Mouse (Mus musculus): ENCODE results near the gene 4833420G17Rik. TPM values are rescaled to one million over a fixed set of nuclear protein-coding genes. Genes with fewer than 3 reads are reported as not detected.
"Not testable (repeated sequence)": the region's sequence is repeated elsewhere in the genome, so short reads cannot be mapped to it uniquely, and the experiment has no call there.

Gene 4833420G17Rik
- polyA plus RNA-seq, 1 experiment from 2014 or later: 92.8 TPM

DNA sequence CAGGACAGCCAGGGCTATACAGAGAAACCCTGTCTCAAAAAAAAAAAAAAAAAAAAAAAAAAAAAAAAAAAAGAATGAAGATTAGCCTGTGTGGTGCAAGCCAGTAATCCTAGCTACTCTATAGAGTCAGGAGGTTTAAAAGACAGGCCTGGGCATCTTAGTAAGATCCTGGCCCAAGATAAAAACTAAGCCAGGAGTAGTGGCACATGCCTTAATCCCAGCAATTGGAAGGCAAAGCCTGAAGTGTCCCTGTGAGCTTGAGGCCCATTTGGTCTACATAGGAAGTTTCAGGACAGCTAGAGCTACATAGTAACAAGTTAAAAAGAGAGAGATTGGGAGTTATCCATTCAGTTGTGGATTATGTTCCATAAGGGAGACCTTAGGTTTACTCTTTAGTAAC, 7.5 kb upstream of the 4833420G17Rik start:
- Histone ChIP-seq H3K27ac (replicated peaks; ENCODE audit: low read depth, low read length) (no peak overlapping the region), H3K9me3 (ENCODE audit: control insufficient read depth, low read length) (no peaks in the 10 kb centered on the region), H3K4me3 (ENCODE audit: low read depth, low read length) (no peak overlapping the region), H3K36me3 (ENCODE audit: control insufficient read depth, insufficient read depth, low read length) (peaks cover 10% of the 10 kb centered on the region; the same call in 1 of the 2 replicates), H3K4me1 (ENCODE audit: control insufficient read depth, insufficient read depth, low read length) (no peaks in the 10 kb centered on the region), H3K9ac (ENCODE audit: low read length) (no peak overlapping the region), H3K27me3 (ENCODE audit: control insufficient read depth, insufficient read depth, low read length) (no peaks in the 10 kb centered on the region), H3K4me2 (ENCODE audit: low read depth, severe bottlenecking) (no peak overlapping the region)
- DNase-seq (ENCODE audit: low spot score): no peak
- ATAC-seq (ENCODE audit: insufficient number of reproducible peaks, low FRiP score, low TSS enrichment, low read depth): no peak

DNA sequence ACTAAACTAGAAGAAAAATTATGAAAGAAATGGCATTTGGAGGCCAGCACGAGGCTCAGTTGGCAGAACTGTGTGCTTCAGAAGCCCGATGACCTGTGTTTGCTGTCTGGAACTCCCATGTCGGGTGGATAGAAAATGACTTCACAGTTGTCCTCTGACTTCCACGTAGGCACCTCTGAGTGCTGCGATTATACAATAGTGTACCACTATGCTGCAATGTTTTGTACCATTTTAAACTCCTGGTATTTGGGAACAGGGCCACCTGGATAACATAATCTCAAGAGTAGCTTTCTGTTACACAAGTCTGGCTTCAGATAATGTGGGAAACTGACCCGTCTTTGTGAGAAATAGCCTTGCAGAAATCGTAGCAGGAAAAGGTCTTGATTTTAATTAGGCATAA, 6.2 kb upstream of the 4833420G17Rik start:
- ATAC-seq (ENCODE audit: insufficient number of reproducible peaks, low FRiP score, low TSS enrichment, low read depth) (no peak), DNase-seq (ENCODE audit: low spot score) (no peak)
- Histone ChIP-seq H3K9ac (ENCODE audit: low read length) (no peak overlapping the region), H3K9me3 (ENCODE audit: control insufficient read depth, low read length) (no peaks in the 10 kb centered on the region), H3K4me2 (ENCODE audit: low read depth, severe bottlenecking) (no peak overlapping the region), H3K27ac (replicated peaks; ENCODE audit: low read depth, low read length) (no peak overlapping the region), H3K36me3 (ENCODE audit: control insufficient read depth, insufficient read depth, low read length) (peaks cover 6% of the 10 kb centered on the region; the same call in 1 of the 2 replicates), H3K4me3 (ENCODE audit: low read depth, low read length) (no peak overlapping the region), H3K4me1 (ENCODE audit: control insufficient read depth, insufficient read depth, low read length) (no peaks in the 10 kb centered on the region), H3K27me3 (ENCODE audit: control insufficient read depth, insufficient read depth, low read length) (no peaks in the 10 kb centered on the region)
- WGBS: 93% methylated on average over 7 of the region's 7 CpGs

DNA sequence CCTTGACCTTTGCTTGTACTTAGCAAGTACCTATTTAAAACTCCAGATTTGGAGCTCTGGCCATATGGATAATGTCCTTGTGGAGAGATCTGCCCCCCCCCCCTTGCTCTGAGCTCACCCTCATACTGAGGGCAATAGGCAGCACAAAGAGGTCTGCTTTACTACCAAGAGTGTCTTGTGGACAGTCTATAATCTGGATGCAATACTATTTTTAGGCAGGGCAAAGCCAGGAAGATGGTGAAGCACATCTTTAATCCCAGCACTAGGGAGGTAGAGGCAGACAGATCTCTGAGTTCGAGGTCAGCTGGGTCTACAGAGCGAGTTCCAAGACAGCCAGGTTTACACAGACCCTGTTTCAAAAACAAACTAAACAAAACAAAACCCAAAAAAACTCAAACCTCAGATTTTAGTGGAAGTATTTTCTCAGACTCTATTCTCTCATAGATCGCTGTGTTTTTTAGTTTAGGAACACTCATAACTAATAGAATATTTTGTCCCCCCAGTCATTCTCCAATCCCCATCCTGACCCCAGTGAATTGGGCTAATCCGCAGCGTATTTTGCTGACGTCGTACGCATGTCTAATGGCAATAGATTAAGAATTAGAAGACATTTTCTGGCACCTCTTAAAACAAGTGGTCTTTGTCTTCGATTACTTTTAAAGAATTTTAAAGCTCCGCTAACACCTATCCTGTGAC, 520 bp upstream of the 4833420G17Rik start:
- Histone ChIP-seq H3K9ac (ENCODE audit: low read length) (peak overlapping the region; percentile 72), H3K4me1 (ENCODE audit: control insufficient read depth, insufficient read depth, low read length) (no peaks in the 10 kb centered on the region), H3K4me3 (ENCODE audit: low read depth, low read length) (peak overlapping the region; percentile 76), H3K27me3 (ENCODE audit: control insufficient read depth, insufficient read depth, low read length) (no peaks in the 10 kb centered on the region), H3K27ac (replicated peaks; ENCODE audit: low read depth, low read length) (no peak overlapping the region), H3K36me3 (ENCODE audit: control insufficient read depth, insufficient read depth, low read length) (peaks cover 4% of the 10 kb centered on the region), H3K4me2 (ENCODE audit: low read depth, severe bottlenecking) (peak overlapping the region; percentile 42), H3K9me3 (ENCODE audit: control insufficient read depth, low read length) (no peaks in the 10 kb centered on the region)
- ATAC-seq (ENCODE audit: insufficient number of reproducible peaks, low FRiP score, low TSS enrichment, low read depth) (peak; percentile 28; the same call in 1 of the 2 replicates), DNase-seq (ENCODE audit: low spot score) (no peak)
- 14% methylated on average over 10 of the region's 10 CpGs for WGBS

DNA sequence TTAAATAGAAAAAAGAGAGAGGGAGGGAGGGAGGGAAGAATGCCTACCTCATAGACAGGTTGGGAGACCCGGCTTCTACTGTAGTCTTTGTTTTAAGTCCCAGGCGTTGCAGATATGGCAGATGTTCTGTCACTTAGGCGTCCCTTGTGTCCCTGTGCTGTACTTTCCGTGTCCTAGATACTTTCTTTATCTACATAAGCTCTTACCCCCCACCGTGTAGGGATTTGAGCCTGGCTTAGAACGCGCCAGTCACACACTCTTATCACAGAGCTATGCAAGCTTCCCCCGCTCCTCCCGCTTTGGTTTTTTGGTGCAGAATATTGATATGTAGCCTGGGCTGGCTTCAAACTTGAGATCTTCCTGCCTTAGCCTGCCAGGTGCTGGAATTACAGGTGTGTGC, 14.1 kb downstream of the 4833420G17Rik start:
- Histone ChIP-seq H3K9me3 (ENCODE audit: control insufficient read depth, low read length) (no peaks in the 10 kb centered on the region), H3K27me3 (ENCODE audit: control insufficient read depth, insufficient read depth, low read length) (no peaks in the 10 kb centered on the region), H3K27ac (replicated peaks; ENCODE audit: low read depth, low read length) (no peak overlapping the region), H3K4me3 (ENCODE audit: low read depth, low read length) (no peak overlapping the region), H3K4me1 (ENCODE audit: control insufficient read depth, insufficient read depth, low read length) (no peaks in the 10 kb centered on the region), H3K9ac (ENCODE audit: low read length) (no peak overlapping the region), H3K36me3 (ENCODE audit: control insufficient read depth, insufficient read depth, low read length) (peaks cover 7% of the 10 kb centered on the region), H3K4me2 (ENCODE audit: low read depth, severe bottlenecking) (no peak overlapping the region)
- 90% methylated on average over 9 of the region's 9 CpGs for WGBS
- ATAC-seq (ENCODE audit: insufficient number of reproducible peaks, low FRiP score, low TSS enrichment, low read depth): no peak
- no peak for DNase-seq (ENCODE audit: low spot score)

DNA sequence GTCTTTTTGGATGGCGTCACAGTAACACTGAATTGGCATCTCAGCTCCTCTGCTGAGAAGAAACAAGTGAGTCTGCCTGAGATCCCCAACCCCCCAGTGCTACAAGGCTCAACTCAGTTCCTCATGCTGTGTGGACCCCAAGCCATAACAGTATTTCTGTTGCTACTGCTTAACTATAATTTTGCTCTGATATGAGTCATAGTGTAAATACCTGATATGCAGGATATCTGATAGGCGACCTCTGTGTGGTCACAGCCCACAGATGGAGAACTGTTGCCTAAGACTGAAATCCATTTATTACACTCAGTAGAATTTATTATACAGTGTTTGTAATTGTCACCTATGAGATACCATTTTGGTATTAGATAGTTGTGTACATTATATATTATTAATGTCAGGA, 15.2 kb downstream of the 4833420G17Rik start:
- H3K36me3 ChIP-seq (ENCODE audit: control insufficient read depth, insufficient read depth, low read length): peaks cover 7% of the 10 kb centered on the region
- no peak overlapping the region for H3K4me3 ChIP-seq (ENCODE audit: low read depth, low read length)
- WGBS: 89% methylated on average over 2 of the region's 2 CpGs
- H3K4me2 ChIP-seq (ENCODE audit: low read depth, severe bottlenecking): no peak overlapping the region
- no peaks in the 10 kb centered on the region for H3K4me1 ChIP-seq (ENCODE audit: control insufficient read depth, insufficient read depth, low read length)
- no peak overlapping the region for H3K27ac ChIP-seq (replicated peaks; ENCODE audit: low read depth, low read length)
- DNase-seq (ENCODE audit: low spot score) (no peak), ATAC-seq (ENCODE audit: insufficient number of reproducible peaks, low FRiP score, low TSS enrichment, low read depth) (no peak)
- H3K9ac ChIP-seq (ENCODE audit: low read length): no peak overlapping the region
- no peaks in the 10 kb centered on the region for H3K9me3 ChIP-seq (ENCODE audit: control insufficient read depth, low read length)
- H3K27me3 ChIP-seq (ENCODE audit: control insufficient read depth, insufficient read depth, low read length): no peaks in the 10 kb centered on the region

DNA sequence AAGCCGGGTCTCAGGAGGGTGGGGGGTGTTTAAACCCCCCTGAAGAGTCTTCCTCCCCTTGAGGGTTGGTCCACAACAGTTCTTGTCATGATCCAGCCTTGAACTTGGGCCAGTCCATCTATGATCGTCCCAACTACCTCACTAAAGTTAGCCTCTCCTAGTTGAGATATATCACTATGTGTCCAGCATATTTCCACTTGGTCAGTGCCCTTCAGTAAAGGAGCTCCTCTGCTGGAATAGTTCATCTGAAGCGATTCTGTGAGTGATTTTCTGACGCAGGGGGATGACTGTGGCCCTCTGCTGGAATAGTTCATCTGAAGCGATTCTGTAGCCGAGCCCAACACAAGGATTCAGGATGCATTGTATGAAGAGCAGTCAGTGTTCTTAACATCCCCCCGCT, 24.8 kb downstream of the 4833420G17Rik start:
- ATAC-seq (ENCODE audit: insufficient number of reproducible peaks, low FRiP score, low TSS enrichment, low read depth): no peak
- H3K36me3 ChIP-seq (ENCODE audit: control insufficient read depth, insufficient read depth, low read length): peaks cover 12% of the 10 kb centered on the region
- no peak overlapping the region for H3K27ac ChIP-seq (replicated peaks; ENCODE audit: low read depth, low read length)
- no peak overlapping the region for H3K9ac ChIP-seq (ENCODE audit: low read length)
- H3K4me1 ChIP-seq (ENCODE audit: control insufficient read depth, insufficient read depth, low read length): no peaks in the 10 kb centered on the region
- no peaks in the 10 kb centered on the region for H3K27me3 ChIP-seq (ENCODE audit: control insufficient read depth, insufficient read depth, low read length)
- no peak overlapping the region for H3K4me3 ChIP-seq (ENCODE audit: low read depth, low read length)
- 69% methylated on average over 7 of the region's 7 CpGs for WGBS
- 0 out of 2 replicates have a peak overlapping the region, but pooled peaks have one; percentile 8 for H3K4me2 ChIP-seq (ENCODE audit: low read depth, severe bottlenecking)
- no peak for DNase-seq (ENCODE audit: low spot score)
- peaks cover 10% of the 10 kb centered on the region for H3K9me3 ChIP-seq (ENCODE audit: control insufficient read depth, low read length)

DNA sequence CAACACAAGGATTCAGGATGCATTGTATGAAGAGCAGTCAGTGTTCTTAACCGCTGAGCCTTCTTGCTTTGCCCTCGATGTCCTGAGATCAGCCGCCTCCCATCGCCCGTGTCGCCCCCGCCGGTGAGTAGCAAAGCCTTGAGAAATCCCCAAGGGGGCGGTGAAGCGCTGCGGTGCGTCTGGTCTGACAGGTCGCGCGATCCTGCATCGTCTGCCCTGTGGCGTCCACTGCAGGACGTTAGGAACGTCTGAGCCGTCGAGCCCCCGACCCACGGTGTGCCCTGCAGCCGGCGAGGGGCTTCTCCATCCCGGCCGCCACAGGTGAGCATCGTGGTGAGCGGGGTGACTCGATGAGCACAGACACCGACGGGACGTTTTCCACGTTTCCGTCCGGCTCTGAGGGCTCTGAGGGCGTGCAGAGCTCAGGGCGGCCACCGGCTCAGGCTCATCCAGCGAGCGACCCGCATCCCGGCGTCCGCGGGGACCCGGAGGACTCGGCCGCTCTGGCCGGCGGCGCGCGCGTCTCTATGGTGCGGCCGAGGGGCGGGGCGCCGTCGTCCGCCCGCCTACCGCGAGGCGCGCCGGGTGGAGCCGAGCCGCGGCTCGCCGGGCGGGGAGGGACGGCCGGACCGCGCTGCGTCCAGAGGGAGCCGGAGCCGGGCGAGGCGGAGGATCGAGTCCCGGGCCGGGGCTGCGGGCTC, 25.5 kb downstream of the 4833420G17Rik start, which contains the start of the genes Tmem267 and 3110070M22Rik:
TSS of gene Tmem267 (plus strand) at position 160 of the 701 bp plus-strand sequence.
TSS of gene 3110070M22Rik (minus strand) at position 504 of the 701 bp plus-strand sequence.
- H3K9ac ChIP-seq (ENCODE audit: low read length): peak within 1 kb of the TSS; percentile 38; the same call in 1 of the 2 replicates
- H3K9me3 ChIP-seq (ENCODE audit: control insufficient read depth, low read length): peaks cover 10% of the 10 kb centered on the region
- peaks cover 12% of the 10 kb centered on the region for H3K36me3 ChIP-seq (ENCODE audit: control insufficient read depth, insufficient read depth, low read length)
- no peaks in the 10 kb centered on the region for H3K4me1 ChIP-seq (ENCODE audit: control insufficient read depth, insufficient read depth, low read length)
- 75% methylated on average over 87 of the region's 87 CpGs for WGBS
- no peak within 1 kb of the TSS for H3K27ac ChIP-seq (replicated peaks; ENCODE audit: low read depth, low read length)
- no peaks in the 10 kb centered on the region for H3K27me3 ChIP-seq (ENCODE audit: control insufficient read depth, insufficient read depth, low read length)
- ATAC-seq (ENCODE audit: insufficient number of reproducible peaks, low FRiP score, low TSS enrichment, low read depth) (no peak), DNase-seq (ENCODE audit: low spot score) (peak; percentile 80)
- H3K4me3 ChIP-seq (ENCODE audit: low read depth, low read length): no peak within 1 kb of the TSS; the same call in 1 of the 2 replicates
- H3K4me2 ChIP-seq (ENCODE audit: low read depth, severe bottlenecking): 0 out of 2 replicates have a peak within 1 kb of the TSS, but pooled peaks have one; percentile 8

DNA sequence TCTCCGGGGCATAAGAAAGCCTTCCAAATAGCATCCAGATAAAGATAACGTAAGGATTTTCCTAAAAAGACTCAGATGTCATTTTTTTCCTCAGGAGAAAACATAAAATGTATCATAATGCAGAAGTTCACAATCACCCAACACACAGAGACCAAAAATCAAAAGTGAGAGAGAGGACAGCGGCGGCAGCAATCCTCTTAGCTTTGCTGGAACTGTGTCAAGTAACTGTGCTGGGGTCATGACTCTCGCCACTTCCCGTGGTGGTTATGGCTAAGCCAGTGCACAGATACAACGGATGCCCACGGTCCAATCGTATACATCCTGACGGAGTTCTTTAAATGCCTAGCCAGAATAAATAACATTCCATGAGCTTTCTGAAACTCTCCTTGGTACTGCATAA, 29.5 kb downstream of the 4833420G17Rik start:
- peak; percentile 39 for DNase-seq (ENCODE audit: low spot score)

More for the DNA sequence above, 29.5 kb downstream of the 4833420G17Rik start:
- WGBS: 93% methylated on average over 10 of the region's 10 CpGs
- H3K36me3 ChIP-seq (ENCODE audit: control insufficient read depth, insufficient read depth, low read length); H3K4me2 ChIP-seq (ENCODE audit: low read depth, severe bottlenecking); H3K27ac ChIP-seq (replicated peaks; ENCODE audit: low read depth, low read length); H3K4me3 ChIP-seq (ENCODE audit: low read depth, low read length); H3K27me3 ChIP-seq (ENCODE audit: control insufficient read depth, insufficient read depth, low read length); H3K9ac ChIP-seq (ENCODE audit: low read length); H3K4me1 ChIP-seq (ENCODE audit: control insufficient read depth, insufficient read depth, low read length): not testable (repeated sequence)
- H3K9me3 ChIP-seq (ENCODE audit: control insufficient read depth, low read length): peaks cover 14% of the 10 kb centered on the region
- 0 out of 2 replicates have a peak, but pooled peaks have one; percentile 11 for ATAC-seq (ENCODE audit: insufficient number of reproducible peaks, low FRiP score, low TSS enrichment, low read depth)

Data from limb, embryonic 11.5 days (tissue).